Mouse (Mus musculus) olfactory bulb, adult 2 months (tissue): ENCODE results near the gene Opa3.

Experiments used
- CTCF ChIP-seq: fragments of 200-500 bp; IDR thresholded peaks from 2 replicates; pipeline ENCODE4 v1.5.1; 2012; ENCODE audit warnings: low read depth, mild to moderate bottlenecking, low read length, moderate library complexity; ENCODE audit not compliant: insufficient read depth
- POLR2A ChIP-seq: fragments of 200-500 bp; IDR thresholded peaks from 2 replicates; pipeline ENCODE4 v1.6.1; 2012; ENCODE audit warnings: mild to moderate bottlenecking, low read depth, low read length, moderate library complexity; ENCODE audit not compliant: insufficient read depth

GRCm38 (mm10) chr7:19217944-19218343, 10.2 kb upstream of the Opa3 start:
- TF ChIP-seq CTCF = no peak
- TF ChIP-seq POLR2A = no peak
